Mouse (Mus musculus): ENCODE results near the gene Gm853.

DNA sequence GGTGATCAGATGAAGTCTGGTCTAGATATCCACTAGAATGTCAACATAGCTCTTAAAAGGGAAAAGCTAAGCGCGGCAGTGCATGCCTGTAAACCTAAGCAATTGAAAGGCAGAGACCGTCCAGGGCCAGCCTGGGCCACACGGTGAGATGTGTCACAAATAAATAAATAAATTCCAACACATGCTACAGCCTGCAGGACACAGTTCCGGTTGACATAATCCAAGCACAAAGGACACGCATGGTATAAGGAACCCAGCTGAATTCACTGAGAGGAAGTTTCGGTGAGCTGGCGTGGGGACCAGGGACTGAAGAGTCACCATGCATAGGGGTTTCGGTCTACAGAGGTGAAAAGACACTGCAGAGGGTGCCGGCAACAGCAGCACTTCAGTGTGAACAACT lies 46.5 kb upstream of the Gm853 start:
- TF ChIP-seq POLR2A (IDR thresholded peaks at IDR 0.05; ENCODE audit: extremely low read depth, insufficient read depth, low read length) (no peak), CTCF (IDR thresholded peaks at IDR 0.05; ENCODE audit: extremely low read depth, insufficient read depth, low read length) (no peak)
